Mouse (Mus musculus) lung, postnatal 10 days (tissue): Measurements from ENCODE around the gene Scamp5.

Experiments
- DNase-seq: peaks from one replicate; pipeline ENCODE4 v3.0.0; 2021

Gene Scamp5

GRCm38 (mm10) chr9:57407120-57407905 is 60.5 kb downstream of the Scamp5 start:
- DNase-seq, result no peak

GRCm38 (mm10) chr9:57406395-57406794 is 61.5 kb downstream of the Scamp5 start:
- DNase-seq, result no peak

- no peak for DNase-seq
Measured at GRCm38 (mm10) chr9:57404036-57404435, 63.8 kb downstream of the Scamp5 start.

DNA sequence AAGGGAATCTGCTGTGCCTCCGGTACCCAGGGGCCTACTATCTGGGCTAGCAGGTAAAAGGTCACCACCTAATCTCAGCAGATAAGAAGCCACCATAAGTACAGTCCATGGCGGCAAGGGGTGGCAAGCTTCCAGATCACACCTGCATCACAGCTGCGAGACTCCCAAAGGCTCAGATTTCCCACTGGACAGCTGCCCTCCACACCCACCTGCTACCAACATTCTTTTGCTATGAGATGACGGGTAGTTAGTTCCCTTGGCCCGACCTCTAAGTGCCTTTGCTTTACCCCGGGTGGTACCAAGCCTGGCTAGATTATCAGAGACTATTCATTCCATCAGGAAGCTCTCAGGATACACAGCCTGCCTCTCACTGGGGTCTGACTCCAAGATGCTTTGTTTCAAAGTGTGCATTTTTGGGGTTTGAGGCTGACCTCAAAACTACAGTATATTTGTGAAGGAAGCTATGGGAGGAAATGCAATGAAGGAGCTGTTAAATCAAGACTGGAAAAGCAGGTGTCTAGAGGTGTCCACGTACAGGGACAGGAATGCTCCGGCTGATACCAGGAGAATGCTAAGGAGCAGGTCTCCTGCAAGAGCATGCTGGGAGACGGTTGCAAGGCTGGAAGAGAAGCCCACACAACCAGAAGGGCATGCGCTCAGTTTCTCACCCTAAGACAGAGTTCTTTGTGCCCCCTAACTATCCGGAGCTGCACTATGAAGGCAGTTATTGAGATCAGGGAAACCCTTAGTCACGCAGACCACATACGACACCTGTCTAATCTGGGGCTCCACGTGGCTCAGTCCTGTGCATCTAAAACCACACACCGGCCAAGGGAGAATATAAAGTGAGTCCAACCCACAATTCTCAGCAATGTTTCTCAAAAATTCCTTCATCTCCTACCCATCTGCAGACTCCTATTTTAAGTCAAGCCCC is 65.3 kb downstream of the Scamp5 start:
- DNase-seq, result peak; percentile 14

DNA sequence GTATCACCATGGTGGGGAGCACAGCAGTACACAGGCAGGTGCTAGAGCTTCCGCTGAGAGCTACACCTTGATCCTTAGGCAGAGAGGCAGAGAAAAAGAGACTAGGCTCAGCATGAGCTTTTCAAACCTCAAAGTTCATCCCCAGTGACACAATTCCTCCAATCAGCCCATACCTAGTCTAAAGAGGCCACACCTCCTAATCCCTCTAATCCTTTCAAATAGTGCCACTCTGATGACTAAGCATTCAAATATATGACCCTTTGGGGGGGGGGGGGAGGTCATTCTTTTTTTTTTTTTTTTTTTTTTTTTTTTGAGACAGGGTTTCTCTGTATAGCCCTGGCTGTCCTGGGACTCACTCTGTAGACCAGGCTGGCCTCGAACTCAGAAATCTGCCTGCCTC is 69.1 kb downstream of the Scamp5 start:
- no peak for DNase-seq

DNA sequence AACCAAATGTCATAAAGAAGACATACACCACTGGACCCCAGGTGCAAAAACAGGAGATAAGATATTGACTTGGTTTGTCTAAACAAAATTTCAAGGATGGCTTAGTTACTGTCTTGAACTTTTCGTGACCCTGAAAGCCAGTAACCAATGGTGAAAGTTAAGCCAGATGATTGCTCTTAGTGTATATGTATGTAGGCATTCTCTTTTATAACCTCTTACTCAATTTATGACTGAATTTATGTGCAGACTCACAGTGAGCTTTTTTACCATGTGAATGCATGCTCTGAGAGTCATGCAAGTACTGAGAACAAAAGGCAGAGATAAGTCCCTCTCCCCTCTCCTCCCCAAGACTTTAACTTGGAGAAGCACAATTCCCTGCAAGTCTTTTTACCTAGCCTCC is 75.0 kb downstream of the Scamp5 start:
- DNase-seq, result no peak
